Mouse (Mus musculus): Measurements from ENCODE around the gene Smoc1.

Gene Smoc1

DNA sequence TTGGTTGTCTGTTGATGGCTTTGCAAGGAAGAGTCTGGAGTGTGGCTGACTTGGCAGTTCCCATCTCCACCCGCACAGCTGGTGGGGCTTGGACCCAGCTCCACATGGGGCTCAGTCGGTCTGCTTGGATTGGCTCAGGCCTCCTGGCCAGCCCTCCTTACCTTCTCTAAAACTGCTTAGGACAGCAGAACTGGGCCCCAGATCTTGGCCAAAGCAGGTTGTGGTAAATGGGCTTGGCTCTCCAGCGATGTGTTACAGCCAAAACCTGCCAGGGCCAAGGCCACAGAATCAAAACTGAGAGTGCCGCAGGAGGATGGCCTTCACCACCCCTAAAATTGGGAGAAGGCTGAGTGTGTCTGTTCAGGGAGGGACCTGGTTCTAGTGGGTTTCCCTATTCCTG lies 147.3 kb downstream of the Smoc1 start:
- DNase-seq = no peak

DNA sequence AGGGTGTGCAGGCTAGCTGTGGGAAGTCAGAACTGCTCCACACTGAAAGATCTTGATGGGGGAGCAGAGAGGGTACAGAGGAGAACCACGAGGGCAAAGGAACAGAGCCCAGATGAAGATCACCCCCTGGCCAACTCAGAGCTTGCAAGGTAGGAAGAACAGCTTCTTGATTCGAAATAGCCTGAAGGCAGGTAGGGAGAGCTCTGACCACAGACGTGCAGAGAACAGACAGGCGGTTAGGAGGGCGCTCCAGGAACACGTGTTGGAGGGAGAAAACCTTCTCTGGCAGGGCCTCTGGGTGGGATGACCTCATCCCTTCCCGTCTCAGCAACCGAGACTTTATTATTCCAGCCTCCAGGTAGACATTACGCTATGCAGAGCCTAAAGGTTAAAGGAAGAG lies 148.6 kb downstream of the Smoc1 start:
- no peak for DNase-seq

DNA sequence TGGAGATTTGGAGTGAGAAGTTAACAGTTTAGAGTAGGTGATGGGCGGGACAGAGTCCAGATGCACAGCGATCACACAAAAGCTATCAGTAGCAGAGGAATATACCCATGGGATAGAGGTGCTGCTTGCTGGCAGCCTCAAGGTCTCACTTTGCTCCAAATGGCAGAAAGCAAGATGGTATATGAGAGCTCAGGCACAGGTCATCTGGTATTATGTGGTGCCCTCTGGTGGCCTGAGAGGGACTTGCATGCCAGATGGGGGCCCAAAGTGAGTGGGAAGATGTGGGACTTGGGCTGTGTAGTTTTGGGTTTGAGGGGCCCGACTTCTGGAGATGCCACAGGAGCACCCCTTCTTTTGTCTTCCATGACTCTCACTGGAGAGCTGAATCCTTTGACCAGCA lies 155.5 kb downstream of the Smoc1 start:
- peak; percentile 60 for DNase-seq

DNA sequence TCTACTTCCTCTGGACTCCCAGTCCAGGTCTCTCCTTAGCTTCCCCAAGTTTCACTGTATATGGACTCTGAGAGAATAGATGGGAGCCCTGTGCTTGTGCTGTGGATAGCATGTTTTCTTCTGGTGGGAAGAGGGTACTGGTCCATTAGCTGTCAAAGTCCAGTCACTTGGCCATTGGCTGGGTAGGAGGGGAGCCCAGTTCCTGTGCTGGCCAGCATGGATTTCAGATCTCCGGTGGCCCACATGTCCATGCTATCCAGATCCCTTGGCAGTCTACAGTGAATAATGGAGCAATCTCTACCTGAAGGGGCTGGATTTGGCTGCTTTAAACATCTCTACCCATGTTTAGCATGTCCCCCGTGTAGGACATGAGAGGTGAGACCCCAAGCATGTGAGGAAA lies 158.4 kb downstream of the Smoc1 start:
- no peak for DNase-seq

DNA sequence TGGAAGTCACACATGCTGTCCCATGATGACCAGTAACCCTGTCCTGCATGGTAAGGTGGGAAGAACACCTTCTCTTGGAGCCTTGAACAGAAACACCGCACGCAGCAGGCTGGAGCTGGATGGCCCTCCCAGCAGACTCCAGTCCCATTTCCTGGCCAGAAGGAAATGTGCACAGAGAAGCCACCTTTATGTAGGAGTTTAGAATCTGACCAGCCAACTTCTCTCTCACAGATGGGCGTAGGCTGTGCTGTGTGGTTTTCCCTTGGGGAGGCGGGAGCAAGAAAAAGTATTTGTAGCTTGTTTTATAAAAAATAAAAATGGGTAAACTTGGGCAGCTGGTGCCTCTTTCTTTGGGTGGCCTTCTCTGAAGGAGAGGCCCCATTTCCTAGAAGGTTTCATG lies 159.5 kb downstream of the Smoc1 start:
- no peak for DNase-seq

DNA sequence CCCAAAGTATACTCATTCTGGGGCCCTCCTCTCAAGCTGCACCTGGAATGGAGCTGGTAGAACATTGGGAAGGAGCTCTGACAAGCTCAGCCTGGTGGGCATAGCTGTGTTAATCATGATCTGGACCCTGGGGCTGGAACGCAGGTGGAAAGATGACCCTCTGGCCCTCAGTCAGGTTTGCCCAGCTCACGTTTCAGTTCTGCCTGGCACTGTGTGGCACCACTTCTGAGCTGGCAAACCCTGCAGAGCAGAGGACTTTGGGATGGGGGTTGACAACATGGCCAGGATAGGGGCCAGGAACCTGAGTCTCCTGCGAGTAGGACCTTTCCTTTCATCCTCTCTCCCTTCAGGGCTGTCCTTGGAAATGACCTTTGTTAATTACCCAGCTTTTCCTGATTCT lies 160.1 kb downstream of the Smoc1 start:
- no peak for DNase-seq

GRCm38 (mm10) chr12:81188423-81188822 lies 161.8 kb downstream of the Smoc1 start:
- DNase-seq = no peak

GRCm38 (mm10) chr12:81188996-81189395 lies 162.4 kb downstream of the Smoc1 start:
- no peak for DNase-seq

GRCm38 (mm10) chr12:81189636-81190035 lies 163.0 kb downstream of the Smoc1 start:
- DNase-seq = no peak

GRCm38 (mm10) chr12:81193968-81194367 lies 167.4 kb downstream of the Smoc1 start:
- DNase-seq = no peak

DNA sequence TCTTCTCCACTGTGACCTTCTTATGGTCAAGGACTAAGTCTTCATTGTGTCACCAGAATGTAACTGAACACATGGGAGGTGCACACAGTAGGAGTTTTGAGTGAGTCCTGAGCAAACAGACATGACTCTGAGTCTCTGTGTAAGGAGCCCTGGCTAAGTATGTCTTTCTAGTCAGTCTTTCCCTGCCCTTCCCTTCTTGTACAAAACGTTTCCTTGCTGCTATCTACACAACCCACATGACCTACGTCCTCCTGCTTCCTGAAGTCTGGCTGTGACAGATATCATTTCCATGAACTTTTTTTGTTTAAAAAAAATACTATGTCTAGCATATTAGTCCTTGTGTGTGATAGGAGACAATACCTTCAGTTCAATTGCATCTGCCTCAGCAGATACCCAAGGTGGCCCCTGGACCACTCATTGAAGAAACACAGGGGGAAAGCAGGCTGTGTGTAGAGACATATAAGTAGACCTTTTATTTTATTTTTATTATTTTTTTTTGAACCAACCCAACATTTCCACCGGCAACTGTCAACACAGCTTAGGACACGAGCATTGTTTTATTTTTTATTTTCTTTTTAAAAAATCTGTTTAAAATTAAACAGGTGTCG lies 171.0 kb downstream of the Smoc1 start:
- DNase-seq = no peak

GRCm38 (mm10) chr12:81199280-81199955 lies 172.8 kb downstream of the Smoc1 start:
- peak; percentile 77 for DNase-seq

DNA sequence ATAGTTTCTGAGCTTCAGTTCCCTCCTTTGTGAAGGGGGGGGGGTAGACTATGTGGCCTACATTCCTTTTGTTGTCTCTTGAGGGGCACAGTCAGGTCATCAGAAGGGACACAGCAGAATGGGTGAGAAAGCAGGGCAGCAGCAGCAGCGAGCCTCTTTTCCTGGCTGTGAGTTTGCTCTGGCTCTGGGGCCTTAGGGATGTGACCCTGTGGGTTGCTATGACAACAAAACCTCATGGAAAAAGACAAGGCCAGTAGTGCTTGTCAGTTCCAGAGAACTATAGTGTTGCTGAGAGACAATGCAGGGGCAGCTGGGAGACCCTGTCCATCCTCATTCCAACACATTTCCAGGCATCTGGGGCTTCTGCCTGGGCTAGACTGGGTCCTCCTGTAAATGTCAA lies 176.6 kb downstream of the Smoc1 start:
- DNase-seq = no peak

DNA sequence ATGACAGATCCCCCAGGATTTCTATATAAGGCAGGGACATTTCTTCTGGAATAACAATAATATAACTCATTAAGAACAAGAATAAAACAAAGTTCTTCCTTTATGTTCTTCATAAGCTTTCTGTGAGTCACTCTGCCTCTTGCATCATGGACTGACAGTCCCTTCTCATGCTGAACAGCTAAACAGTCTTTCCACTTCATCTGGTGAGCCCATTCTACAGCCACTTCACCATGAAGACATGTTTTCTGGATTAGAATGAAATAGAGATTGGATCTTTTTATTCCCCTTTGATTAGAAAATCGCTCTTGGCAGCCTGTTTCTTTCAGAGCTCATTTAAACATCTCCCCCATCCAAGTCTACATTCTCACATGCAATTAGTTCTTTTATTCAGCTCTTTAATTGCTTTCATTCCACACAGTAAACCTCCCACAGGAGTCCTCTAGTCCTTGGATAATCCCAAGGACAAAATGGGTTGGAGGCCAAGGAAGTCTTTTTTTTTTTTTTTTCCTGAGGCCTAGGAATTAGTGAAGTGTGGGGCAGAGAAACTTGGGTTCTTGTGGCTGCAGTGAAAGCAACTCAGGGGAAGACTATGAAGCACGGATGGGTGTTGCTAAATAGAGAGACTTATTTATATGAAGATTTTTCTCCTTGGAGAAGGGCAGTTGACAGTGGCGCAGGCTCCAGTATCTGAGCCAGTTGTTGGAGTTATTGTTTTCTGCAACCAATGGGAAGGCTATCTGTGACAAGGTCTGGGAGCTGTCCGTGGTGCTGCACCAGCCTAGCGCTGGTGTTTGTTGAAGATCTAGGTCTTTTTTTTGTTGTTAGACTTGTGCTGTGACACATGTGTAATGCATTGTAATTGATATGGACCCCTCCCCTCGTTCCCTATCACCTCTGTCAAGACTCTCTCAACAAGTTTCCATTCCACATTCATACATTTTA lies 179.3 kb downstream of the Smoc1 start:
- DNase-seq = no peak

- DNase-seq = no peak
These were observed 182.0 kb downstream of the Smoc1 start for GRCm38 (mm10) chr12:81208559-81208958.

DNA sequence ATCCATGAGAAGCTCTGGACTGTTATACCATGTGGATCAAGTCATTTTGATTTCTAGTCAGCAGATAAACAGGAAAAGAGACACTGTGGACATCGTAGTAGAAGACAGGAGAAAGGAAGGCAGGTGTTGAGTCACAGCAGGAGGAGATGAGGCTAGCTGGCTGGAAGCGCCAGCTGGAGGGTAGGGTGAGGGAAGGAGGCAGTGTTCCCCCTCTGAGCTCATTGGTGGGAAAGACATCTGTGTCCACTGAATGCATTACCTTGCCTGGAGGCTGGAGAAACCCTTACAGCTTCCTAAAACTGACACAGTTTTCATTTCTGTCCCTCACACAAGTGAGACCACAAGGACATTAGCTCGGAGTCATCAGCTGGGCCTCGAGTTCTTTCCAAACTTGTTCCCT lies 192.7 kb downstream of the Smoc1 start:
- DNase-seq = no peak

DNA sequence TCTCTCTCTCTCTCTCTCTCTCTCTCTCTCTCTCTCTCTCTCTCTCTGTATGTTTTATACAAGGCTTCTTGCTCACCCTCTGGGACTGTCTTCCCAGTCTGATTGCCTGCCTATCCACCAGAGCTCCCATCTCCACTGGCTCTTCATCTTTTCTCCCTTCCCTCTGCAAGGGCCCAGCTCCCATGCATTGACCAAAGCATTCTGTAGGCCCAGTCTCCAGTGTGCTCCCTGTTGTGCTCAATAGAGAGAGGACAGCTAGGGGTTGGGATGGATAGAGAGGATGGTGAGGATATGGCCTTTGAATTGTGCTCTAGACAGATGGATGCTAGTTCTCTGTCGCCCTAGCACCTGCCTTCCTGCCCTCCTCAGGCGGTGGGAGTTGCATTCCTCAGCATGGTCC lies 196.7 kb downstream of the Smoc1 start:
- no peak for DNase-seq

- no peak for DNase-seq
These were observed 198.2 kb downstream of the Smoc1 start for GRCm38 (mm10) chr12:81224843-81225242.

DNA sequence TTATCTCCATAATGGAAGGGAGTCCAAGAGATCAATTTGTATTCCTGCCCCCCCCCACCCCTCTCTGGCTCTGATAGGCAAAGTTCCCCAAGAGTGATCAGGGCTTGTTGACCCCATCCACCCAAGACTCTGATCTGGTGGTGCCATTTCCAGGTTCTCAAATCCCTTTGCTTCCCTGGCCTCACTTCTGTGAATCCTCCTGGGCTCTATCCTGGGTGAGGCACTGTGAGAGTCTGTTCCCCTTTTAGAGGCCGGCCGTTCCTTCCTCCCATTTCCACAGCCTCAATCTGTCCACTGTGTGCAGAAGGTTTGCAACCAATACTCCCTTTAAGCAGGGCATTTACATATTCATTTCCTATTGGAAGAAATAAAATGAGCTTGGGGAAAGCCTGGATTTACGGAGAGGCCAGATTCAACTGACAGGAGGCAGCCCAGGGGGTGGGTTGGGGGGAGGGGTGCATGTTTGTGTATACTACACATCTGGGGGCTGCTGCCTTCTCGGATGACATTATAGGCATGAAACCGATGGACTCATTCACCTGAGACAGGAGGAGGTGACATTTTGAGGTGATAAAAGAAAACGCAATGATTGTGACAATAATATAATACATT lies 199.5 kb downstream of the Smoc1 start:
- no peak for DNase-seq

GRCm38 (mm10) chr12:81226590-81226989 lies 200.0 kb downstream of the Smoc1 start:
- DNase-seq = no peak

DNA sequence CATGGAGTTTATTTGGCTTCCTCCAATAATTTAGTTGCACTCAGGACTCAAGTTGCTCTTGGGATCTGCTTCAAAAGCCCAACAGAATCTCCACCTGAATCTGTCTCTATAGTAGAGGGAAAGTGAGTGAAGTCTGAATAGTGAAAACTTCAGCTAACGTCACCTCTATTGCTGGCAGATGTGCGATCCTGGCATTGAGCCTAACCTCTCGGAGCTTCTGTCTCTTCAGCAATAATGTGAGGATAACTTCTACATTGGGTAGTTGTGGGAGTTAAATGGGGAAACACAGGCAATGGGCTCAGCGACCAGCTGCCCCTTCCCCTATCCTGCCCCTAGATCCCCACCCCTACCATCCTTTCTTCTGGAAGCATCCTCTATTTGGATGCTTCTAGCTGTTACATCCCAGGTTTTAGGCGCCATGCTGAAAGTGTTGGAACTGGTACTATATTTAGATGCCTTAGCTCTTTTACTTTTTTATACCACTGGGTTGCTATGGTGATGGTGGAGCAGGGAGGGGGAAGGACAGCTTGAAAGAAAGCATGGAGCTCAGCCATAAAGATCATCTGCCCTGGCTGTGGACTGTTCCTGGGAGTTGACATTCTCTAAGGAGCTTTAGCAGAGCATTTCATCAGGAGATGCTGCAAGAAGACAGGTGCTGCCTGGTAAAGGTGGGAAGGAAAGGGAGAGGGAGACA lies 201.3 kb downstream of the Smoc1 start:
- DNase-seq = peak; percentile 66

- no peak for DNase-seq
These were observed 207.3 kb downstream of the Smoc1 start for GRCm38 (mm10) chr12:81233746-81234380.
